Mouse (Mus musculus): ENCODE results near the gene Arhgap31.

Gene Arhgap31

GRCm38 (mm10) chr16:38712581-38713403 lies at the start of gene Arhgap31:
Gene Arhgap31, minus strand, starts transcription at chr16:38713274.
- DNase-seq: peak; percentile 32

- DNase-seq: no peak
Observed at GRCm38 (mm10) chr16:38762401-38762800, 49.3 kb upstream of the Arhgap31 start.

- DNase-seq: no peak
Observed at GRCm38 (mm10) chr16:38761972-38762371, 48.9 kb upstream of the Arhgap31 start.

GRCm38 (mm10) chr16:38760834-38761375 lies 47.8 kb upstream of the Arhgap31 start:
- DNase-seq: no peak

- DNase-seq: no peak
Observed at GRCm38 (mm10) chr16:38760239-38760638, 47.2 kb upstream of the Arhgap31 start.

- no peak for DNase-seq
Observed at GRCm38 (mm10) chr16:38758104-38758861, 45.2 kb upstream of the Arhgap31 start.

- DNase-seq: no peak
Observed at GRCm38 (mm10) chr16:38757626-38758025, 44.6 kb upstream of the Arhgap31 start.

GRCm38 (mm10) chr16:38756572-38756971 lies 43.5 kb upstream of the Arhgap31 start:
- DNase-seq: no peak

GRCm38 (mm10) chr16:38756177-38756503 lies 43.1 kb upstream of the Arhgap31 start:
- no peak for DNase-seq

- no peak for DNase-seq
Observed at GRCm38 (mm10) chr16:38755452-38756176, 42.5 kb upstream of the Arhgap31 start.

- DNase-seq: no peak
Observed at GRCm38 (mm10) chr16:38753631-38754030, 40.6 kb upstream of the Arhgap31 start.

- DNase-seq: no peak
Observed at GRCm38 (mm10) chr16:38750803-38751202, 37.7 kb upstream of the Arhgap31 start.

GRCm38 (mm10) chr16:38743941-38744673 lies 31.0 kb upstream of the Arhgap31 start:
- DNase-seq: no peak

- DNase-seq: peak; percentile 39
Observed at GRCm38 (mm10) chr16:38742659-38743131, 29.6 kb upstream of the Arhgap31 start.

- DNase-seq: peak; percentile 65
Observed at GRCm38 (mm10) chr16:38742113-38742658, 29.1 kb upstream of the Arhgap31 start, which contains the start of gene B4galt4. Gene B4galt4, plus strand, starts transcription at chr16:38742264.

- no peak for DNase-seq
Observed at GRCm38 (mm10) chr16:38741204-38741903, 28.3 kb upstream of the Arhgap31 start.

- no peak for DNase-seq
Observed at GRCm38 (mm10) chr16:38730921-38731320, 17.8 kb upstream of the Arhgap31 start.

- DNase-seq: no peak
Observed at GRCm38 (mm10) chr16:38729610-38730288, 16.7 kb upstream of the Arhgap31 start.

- DNase-seq: no peak
Observed at GRCm38 (mm10) chr16:38729139-38729538, 16.1 kb upstream of the Arhgap31 start.

GRCm38 (mm10) chr16:38728576-38729132 lies 15.6 kb upstream of the Arhgap31 start:
- DNase-seq: no peak
